Mouse (Mus musculus): ENCODE measurements at regions not wholly inside any gene's neighbourhood (a gene's known extent, or its start where the extent isn't known, plus 50 kb on each side); places are given as distances from the start of the nearest gene placed in this dataset.

GRCm38 (mm10) chr9:85528421-85528820 lies 201.3 kb upstream of the Tent5a start:
- DNase-seq = no peak
- intact Hi-C loops (cut with DNase I) = no loop called here

- intact Hi-C loops (cut with DNase I) = no loop called here
- no peak for DNase-seq
Observed at GRCm38 (mm10) chr9:85524733-85525132, 197.6 kb upstream of the Tent5a start.

GRCm38 (mm10) chr9:85521342-85521741 lies 194.2 kb upstream of the Tent5a start:
- no peak for DNase-seq
- intact Hi-C loops (cut with DNase I) = no loop called here

- intact Hi-C loops (cut with DNase I) = no loop called here
- DNase-seq = no peak
Observed at GRCm38 (mm10) chr9:85520941-85521340, 193.8 kb upstream of the Tent5a start.

GRCm38 (mm10) chr9:85499006-85499405 lies 171.9 kb upstream of the Tent5a start:
- no peak for DNase-seq
- intact Hi-C loops (cut with DNase I) = no loop called here

- DNase-seq = no peak
- intact Hi-C loops (cut with DNase I) = no loop called here
Observed at GRCm38 (mm10) chr9:85497348-85497747, 170.2 kb upstream of the Tent5a start.

GRCm38 (mm10) chr9:85496506-85497239 lies 169.5 kb upstream of the Tent5a start:
- intact Hi-C loops (cut with DNase I) = no loop called here

GRCm38 (mm10) chr9:85495056-85495455 lies 167.9 kb upstream of the Tent5a start:
- no peak for DNase-seq
- intact Hi-C loops (cut with DNase I) = no loop called here

More at GRCm38 (mm10) chr9:85496506-85497239, 169.5 kb upstream of the Tent5a start:
- no peak for DNase-seq

- DNase-seq = no peak
- intact Hi-C loops (cut with DNase I) = no loop called here
Observed at GRCm38 (mm10) chr9:85493760-85494159, 166.6 kb upstream of the Tent5a start.

GRCm38 (mm10) chr9:85490367-85490766 lies 163.2 kb upstream of the Tent5a start:
- intact Hi-C loops (cut with DNase I) = no loop called here
- no peak for DNase-seq

GRCm38 (mm10) chr9:85487915-85488314 lies 160.8 kb upstream of the Tent5a start:
- intact Hi-C loops (cut with DNase I) = no loop called here
- DNase-seq = no peak

- intact Hi-C loops (cut with DNase I) = no loop called here
- no peak for DNase-seq
Observed at GRCm38 (mm10) chr9:85487052-85487668, 160.0 kb upstream of the Tent5a start.

GRCm38 (mm10) chr9:85485749-85486148 lies 158.6 kb upstream of the Tent5a start:
- intact Hi-C loops (cut with DNase I) = no loop called here
- no peak for DNase-seq

GRCm38 (mm10) chr9:85483248-85483647 lies 156.1 kb upstream of the Tent5a start:
- intact Hi-C loops (cut with DNase I) = no loop called here

GRCm38 (mm10) chr9:85480566-85480965 lies 153.4 kb upstream of the Tent5a start:
- DNase-seq = no peak
- intact Hi-C loops (cut with DNase I) = no loop called here

More at GRCm38 (mm10) chr9:85483248-85483647, 156.1 kb upstream of the Tent5a start:
- no peak for DNase-seq

- DNase-seq = no peak
- intact Hi-C loops (cut with DNase I) = no loop called here
Observed at GRCm38 (mm10) chr9:85475214-85475613, 148.1 kb upstream of the Tent5a start.

- intact Hi-C loops (cut with DNase I) = no loop called here
- no peak for DNase-seq
Observed at GRCm38 (mm10) chr9:85470264-85470821, 143.2 kb upstream of the Tent5a start.

- intact Hi-C loops (cut with DNase I) = no loop called here
- DNase-seq = no peak
Observed at GRCm38 (mm10) chr9:85469288-85469687, 142.1 kb upstream of the Tent5a start.

GRCm38 (mm10) chr9:85466671-85467070 lies 139.5 kb upstream of the Tent5a start:
- DNase-seq = no peak

GRCm38 (mm10) chr9:85459062-85459805 lies 132.1 kb upstream of the Tent5a start:
- intact Hi-C loops (cut with DNase I) = no loop called here
- DNase-seq = no peak

More at GRCm38 (mm10) chr9:85466671-85467070, 139.5 kb upstream of the Tent5a start:
- intact Hi-C loops (cut with DNase I) = no loop called here

GRCm38 (mm10) chr9:85458356-85458755 lies 131.2 kb upstream of the Tent5a start:
- no peak for DNase-seq
- intact Hi-C loops (cut with DNase I) = no loop called here

All from left cerebral cortex, postnatal 4 days (tissue).